Comparison of ENCODE assay signal across 8 mouse cellular contexts in the genomic region with DNA sequence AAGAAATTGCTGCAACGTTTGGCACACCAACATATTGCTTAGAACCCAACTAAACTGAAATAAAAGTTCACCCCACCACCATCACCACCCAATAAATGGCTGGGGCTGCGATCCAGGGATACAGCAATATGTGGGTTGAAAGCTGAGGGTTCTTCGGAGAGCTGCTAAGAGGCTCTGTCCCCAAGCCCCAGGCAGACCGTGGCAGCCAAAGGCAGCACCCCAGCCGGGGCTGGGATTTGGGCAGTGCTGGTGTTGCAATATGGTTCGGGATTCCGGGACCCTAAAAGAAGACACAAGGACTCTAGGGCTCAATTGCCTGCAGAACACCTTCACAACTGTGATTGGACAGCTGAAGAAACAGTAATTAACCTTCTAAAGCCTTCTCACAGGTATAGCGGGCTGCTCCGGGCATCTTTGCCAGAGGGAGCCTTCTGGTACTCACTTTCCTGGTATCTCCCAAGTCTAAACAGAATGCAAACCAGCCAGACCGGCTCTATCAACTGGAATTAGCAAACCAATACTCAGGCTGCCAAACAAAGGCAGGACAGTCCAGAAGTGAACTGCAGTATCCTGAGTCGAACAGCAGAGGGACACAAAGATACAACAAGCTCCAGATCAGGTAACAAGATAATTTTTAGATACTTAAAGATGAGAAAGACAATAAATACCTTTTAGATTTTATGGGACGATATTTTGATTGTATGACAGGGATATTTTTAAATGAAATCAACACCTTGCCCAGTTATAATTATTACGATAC.
DNase-seq lines count a peak whose midpoint lies in the region; ATAC-seq and TF ChIP-seq lines count a peak whose summit lies in the region.

No protein-coding gene starts in this region.

- WGBS in hindbrain, embryonic 12.5 days = 49% methylated on average over 13 of the region's 13 CpGs
- WGBS in lung, embryonic 14.5 days = 49% methylated on average over 13 of the region's 13 CpGs

- H3K27me3 ChIP-seq in hindbrain, embryonic 12.5 days = no peaks in the 10 kb centered on the region
- no peaks in the 10 kb centered on the region for H3K27me3 ChIP-seq in lung, embryonic 14.5 days (ENCODE audit: insufficient read depth, low read length)

- ATAC-seq in hindbrain, embryonic 12.5 days (ENCODE audit: low FRiP score) = peak; percentile 69; the same call in 1 of the 2 replicates
- no peak for ATAC-seq in lung, embryonic 14.5 days (ENCODE audit: insufficient read depth)

- H3K4me1 ChIP-seq in hindbrain, embryonic 12.5 days = no peaks in the 10 kb centered on the region
- H3K4me1 ChIP-seq in lung, embryonic 14.5 days (ENCODE audit: insufficient read depth) = no peaks in the 10 kb centered on the region

- no peak overlapping the region for H3K27ac ChIP-seq in hindbrain, embryonic 12.5 days
- H3K27ac ChIP-seq in lung, embryonic 14.5 days (ENCODE audit: low read depth) = no peak overlapping the region

- H3K9ac ChIP-seq in hindbrain, embryonic 12.5 days = no peak overlapping the region
- H3K9ac ChIP-seq in lung, embryonic 14.5 days = no peak overlapping the region

- DNase-seq in thymus, postnatal 14 days = peak; percentile 8
- no peak for DNase-seq in thymus, postnatal 0 days (ENCODE audit: low spot score)
- DNase-seq in adrenal gland, postnatal 10 days = peak; percentile 49
- DNase-seq in embryo, embryonic 10.5 days (ENCODE audit: low spot score) = peak; percentile 72
- DNase-seq in lung, embryonic 14.5 days = peak; percentile 71
- DNase-seq in retina, embryonic 14.5 days (ENCODE audit: low spot score) = peak; percentile 72
- DNase-seq in spleen, adult 12 weeks (ENCODE audit: low spot score) = no peak

- TF ChIP-seq CTCF in lung, embryonic 14.5 days (IDR thresholded peaks at IDR 0.05; ENCODE audit: low read depth) = peak; percentile 67

- no peaks in the 10 kb centered on the region for H3K36me3 ChIP-seq in hindbrain, embryonic 12.5 days
- H3K36me3 ChIP-seq in lung, embryonic 14.5 days (ENCODE audit: insufficient read depth) = no peaks in the 10 kb centered on the region

- H3K4me3 ChIP-seq in hindbrain, embryonic 12.5 days = no peak overlapping the region
- H3K4me3 ChIP-seq in lung, embryonic 14.5 days (ENCODE audit: low read depth, low read length) = no peak overlapping the region

- no peak overlapping the region for H3K4me2 ChIP-seq in hindbrain, embryonic 12.5 days (replicated peaks)
- no peak overlapping the region for H3K4me2 ChIP-seq in lung, embryonic 14.5 days

- H3K9me3 ChIP-seq in hindbrain, embryonic 12.5 days (replicated peaks) = no peaks in the 10 kb centered on the region
- H3K9me3 ChIP-seq in lung, embryonic 14.5 days (ENCODE audit: low read depth, low read length) = no peaks in the 10 kb centered on the region

Comparison
In these comparisons a context has a peak if more than half of its experiments do, and no peak if none do; other contexts are left out.
1. DNase-seq: peak in thymus, postnatal 14 days (single experiment), adrenal gland, postnatal 10 days (single experiment), embryo, embryonic 10.5 days (single experiment), lung, embryonic 14.5 days (single experiment) and retina, embryonic 14.5 days (single experiment); none in thymus, postnatal 0 days (single experiment) and spleen, adult 12 weeks (single experiment).